Mouse (Mus musculus) testis, postnatal 14 days (tissue): Measurements from ENCODE around the gene Pdgfb.

Experiments
- DNase-seq: peaks from one replicate; pipeline ENCODE4 v3.0.0; 2021; ENCODE audit warnings: low spot score

Pdgfb gene

GRCm38 (mm10) chr15:80014321-80015210 lies at the start of gene Pdgfb:
Gene Pdgfb (minus strand): TSS chr15:80014977.
- peak; percentile 45 for DNase-seq

- DNase-seq: no peak
Measured at GRCm38 (mm10) chr15:80062821-80063220, 48.0 kb upstream of the Pdgfb start.

GRCm38 (mm10) chr15:80062339-80062738 lies 47.6 kb upstream of the Pdgfb start:
- DNase-seq: no peak

GRCm38 (mm10) chr15:80061071-80061550 lies 46.3 kb upstream of the Pdgfb start:
- no peak for DNase-seq

- no peak for DNase-seq
Measured at GRCm38 (mm10) chr15:80060356-80061070, 45.7 kb upstream of the Pdgfb start.

GRCm38 (mm10) chr15:80059606-80060005 lies 44.8 kb upstream of the Pdgfb start:
- DNase-seq: no peak

GRCm38 (mm10) chr15:80058151-80058550 lies 43.4 kb upstream of the Pdgfb start:
- no peak for DNase-seq

GRCm38 (mm10) chr15:80054034-80054710 lies 39.4 kb upstream of the Pdgfb start:
- peak; percentile 43 for DNase-seq

GRCm38 (mm10) chr15:80053381-80054033 lies 38.7 kb upstream of the Pdgfb start:
- no peak for DNase-seq

GRCm38 (mm10) chr15:80051782-80052181 lies 37.0 kb upstream of the Pdgfb start:
- DNase-seq: no peak

- no peak for DNase-seq
Measured at GRCm38 (mm10) chr15:80051092-80051761, 36.5 kb upstream of the Pdgfb start.

GRCm38 (mm10) chr15:80050093-80050492 lies 35.3 kb upstream of the Pdgfb start:
- no peak for DNase-seq

GRCm38 (mm10) chr15:80047973-80048372 lies 33.2 kb upstream of the Pdgfb start:
- DNase-seq: no peak

- DNase-seq: no peak
Measured at GRCm38 (mm10) chr15:80047242-80047641, 32.5 kb upstream of the Pdgfb start.

GRCm38 (mm10) chr15:80045749-80046148 lies 31.0 kb upstream of the Pdgfb start:
- no peak for DNase-seq

- no peak for DNase-seq
Measured at GRCm38 (mm10) chr15:80044249-80044648, 29.5 kb upstream of the Pdgfb start.

- no peak for DNase-seq
Measured at GRCm38 (mm10) chr15:80042152-80042551, 27.4 kb upstream of the Pdgfb start.

GRCm38 (mm10) chr15:80038110-80038391 lies 23.3 kb upstream of the Pdgfb start:
- DNase-seq: no peak

GRCm38 (mm10) chr15:80037255-80038109 lies 22.7 kb upstream of the Pdgfb start:
- DNase-seq: no peak

GRCm38 (mm10) chr15:80035341-80035885 lies 20.6 kb upstream of the Pdgfb start:
- no peak for DNase-seq
